Mouse (Mus musculus): ENCODE results near the gene Ncoa1.
"Not testable (repeated sequence)": the region's sequence is repeated elsewhere in the genome, so short reads cannot be mapped to it uniquely, and the experiment has no call there.

The Ncoa1 gene

GRCm38 (mm10) chr12:4299300-4299699 lies 177.7 kb downstream of the Ncoa1 start:
- DNase-seq, result no peak

DNA sequence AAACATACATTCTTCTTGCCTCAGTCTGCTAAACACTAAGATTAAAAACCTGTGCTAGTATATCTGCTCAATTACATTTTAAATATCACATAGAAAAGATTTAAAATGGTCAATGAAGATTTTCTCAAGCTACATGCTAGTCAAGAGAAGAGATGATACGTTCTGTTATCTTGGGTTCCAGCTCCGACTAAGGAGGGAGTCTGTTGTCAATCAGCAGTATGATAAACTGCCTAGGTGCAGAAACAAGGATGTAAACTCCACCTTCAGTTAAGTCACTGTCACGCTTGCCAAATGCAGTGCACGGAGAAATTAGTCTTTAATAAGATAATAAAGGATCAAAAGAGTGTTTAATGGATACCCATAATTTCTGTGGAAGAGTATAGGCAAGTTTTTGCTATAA lies 178.4 kb downstream of the Ncoa1 start:
- DNase-seq, result no peak

- no peak for DNase-seq
Measured at GRCm38 (mm10) chr12:4295881-4296280, 181.1 kb downstream of the Ncoa1 start.

DNA sequence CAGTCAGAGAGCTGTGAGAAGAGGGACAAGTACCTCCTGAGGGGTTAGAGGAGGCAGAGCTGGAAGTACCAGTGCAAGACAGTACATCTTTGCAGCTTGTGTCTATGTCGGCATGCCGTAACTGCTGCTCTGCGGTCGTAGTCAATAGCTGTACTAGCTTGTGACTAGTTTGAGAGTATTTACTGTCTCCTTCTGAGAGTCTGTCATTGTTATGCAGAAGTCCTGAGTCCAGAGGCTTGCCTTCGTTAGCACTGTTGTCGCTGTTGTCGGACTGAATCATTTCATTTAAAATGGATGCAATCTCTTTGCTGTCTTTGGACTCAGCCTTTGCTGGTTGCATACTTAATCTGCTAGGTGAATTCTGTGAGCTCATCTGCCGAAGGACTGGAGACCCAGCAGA lies 181.7 kb downstream of the Ncoa1 start:
- no peak for DNase-seq

GRCm38 (mm10) chr12:4293813-4294212 lies 183.2 kb downstream of the Ncoa1 start:
- no peak for DNase-seq

DNA sequence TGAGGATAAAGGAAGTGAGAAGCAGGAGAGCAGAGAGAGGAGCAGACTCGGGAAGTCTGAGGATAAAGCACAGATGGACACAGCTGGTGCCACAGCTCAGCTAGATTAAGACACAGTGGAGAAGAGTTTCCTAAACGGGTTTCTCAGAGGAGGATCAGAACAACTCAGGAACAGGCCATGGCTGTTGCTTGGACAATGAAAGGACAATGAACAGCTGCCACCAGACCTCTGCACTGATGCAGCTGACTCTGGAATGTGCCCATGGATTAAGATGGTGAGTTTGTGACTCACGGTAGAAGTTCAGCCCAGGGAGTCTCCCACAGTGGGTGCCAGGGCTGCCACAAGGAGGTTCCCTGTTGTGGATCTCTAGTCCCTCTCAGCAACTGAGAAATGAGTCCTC lies 191.8 kb downstream of the Ncoa1 start:
- no peak for DNase-seq

GRCm38 (mm10) chr12:4279878-4280277 lies 197.1 kb downstream of the Ncoa1 start:
- no peak for DNase-seq

- DNase-seq, result no peak
Measured at GRCm38 (mm10) chr12:4278978-4279755, 197.8 kb downstream of the Ncoa1 start.

DNA sequence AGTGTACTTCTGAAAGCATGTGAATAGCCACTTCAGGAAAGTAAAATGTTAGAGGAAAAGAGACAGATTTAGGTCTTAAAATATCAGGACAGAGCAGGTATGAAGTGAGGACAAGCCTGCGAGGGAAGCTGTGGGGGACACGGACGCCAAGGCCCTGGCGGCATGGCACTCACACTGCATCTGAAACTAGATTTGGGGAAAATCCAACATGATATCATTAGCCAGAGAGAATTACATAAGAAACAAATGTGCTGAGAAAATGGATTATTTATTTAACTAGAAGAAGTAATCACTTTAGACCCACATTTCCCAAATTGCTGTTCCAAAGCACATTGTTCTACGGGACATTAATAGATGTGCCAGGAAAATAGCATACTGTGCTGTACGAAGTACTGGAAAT lies 205.9 kb downstream of the Ncoa1 start:
- DNase-seq, result no peak

- DNase-seq, result no peak
Measured at GRCm38 (mm10) chr12:4267765-4268164, 209.2 kb downstream of the Ncoa1 start.

DNA sequence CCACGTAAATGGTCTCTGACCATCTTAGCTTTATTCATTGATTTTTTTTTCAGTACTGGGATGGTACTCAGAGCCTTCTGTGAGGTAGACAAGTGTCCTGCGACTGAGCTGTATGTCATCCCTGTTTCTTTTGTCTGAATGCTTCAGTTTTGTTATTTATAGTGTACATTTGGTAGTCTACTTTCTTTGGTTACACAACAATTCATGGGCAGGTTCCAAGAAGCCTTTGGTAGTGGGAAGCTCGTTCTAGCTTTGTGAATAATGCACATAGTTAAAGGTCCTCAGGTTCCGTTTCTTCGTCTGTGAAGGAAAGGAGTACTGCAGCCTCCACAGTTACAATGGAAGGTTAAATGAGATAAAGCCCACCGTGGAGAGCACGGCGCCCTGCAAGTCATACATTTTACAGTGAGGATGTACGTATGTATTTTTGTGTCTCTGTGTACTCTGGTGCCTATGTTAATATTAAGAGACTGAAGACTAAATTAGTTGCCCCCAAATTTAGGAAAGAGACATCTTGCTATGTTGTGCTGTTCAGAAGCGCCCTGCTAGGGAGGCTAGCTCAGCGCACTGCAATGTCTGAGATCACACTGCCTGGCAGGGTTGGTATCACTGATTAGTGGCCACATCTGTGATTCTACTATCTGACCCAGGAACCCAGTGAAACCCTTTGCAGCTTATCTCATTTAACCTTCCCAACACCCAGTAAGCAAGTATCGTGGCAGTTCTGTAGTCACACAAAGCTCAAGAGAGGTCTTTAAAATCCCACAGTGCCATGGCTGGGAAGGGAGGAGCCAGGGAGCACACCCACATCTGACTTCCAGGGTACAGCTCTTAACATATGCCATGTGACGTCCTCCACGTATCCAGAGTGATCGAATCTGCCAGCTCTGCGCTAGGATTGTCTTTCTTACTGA lies 224.0 kb downstream of the Ncoa1 start:
- no peak for DNase-seq

- DNase-seq, result no peak
Measured at GRCm38 (mm10) chr12:4249786-4250185, 227.2 kb downstream of the Ncoa1 start.

GRCm38 (mm10) chr12:4245742-4246141 lies 231.2 kb downstream of the Ncoa1 start:
- DNase-seq, result no peak

GRCm38 (mm10) chr12:4243805-4244204 lies 233.2 kb downstream of the Ncoa1 start:
- no peak for DNase-seq

GRCm38 (mm10) chr12:4240281-4240680 lies 236.7 kb downstream of the Ncoa1 start:
- DNase-seq, result not testable (repeated sequence)

DNA sequence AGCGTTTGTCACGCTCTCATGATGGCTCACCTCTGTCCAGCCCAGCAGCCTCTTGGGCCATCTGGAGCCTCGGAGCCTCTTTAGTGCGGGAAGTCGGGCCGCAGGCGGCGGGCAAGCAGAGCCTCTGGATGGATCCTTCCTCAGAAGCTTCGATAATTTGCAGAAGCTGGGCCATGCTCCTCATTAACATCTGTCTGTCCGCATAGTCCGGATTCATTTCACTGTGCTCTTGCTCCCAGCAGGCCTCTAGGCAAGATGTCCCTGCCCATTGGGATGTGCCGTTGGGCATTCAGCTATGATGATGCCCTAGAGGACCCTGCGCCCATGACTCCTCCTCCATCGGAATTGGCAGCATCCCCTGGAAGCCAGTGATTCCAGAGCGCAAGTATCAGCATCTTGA lies 239.5 kb downstream of the Ncoa1 start:
- no peak for DNase-seq

GRCm38 (mm10) chr12:4233572-4234508 lies 243.1 kb downstream of the Ncoa1 start, which contains the start of the genes Ptrhd1 and Cenpo:
Gene Ptrhd1 (plus strand): TSS chr12:4234027.
Gene Cenpo (minus strand): TSS chr12:4234294.
- DNase-seq, result peak; percentile 89 to 94

DNA sequence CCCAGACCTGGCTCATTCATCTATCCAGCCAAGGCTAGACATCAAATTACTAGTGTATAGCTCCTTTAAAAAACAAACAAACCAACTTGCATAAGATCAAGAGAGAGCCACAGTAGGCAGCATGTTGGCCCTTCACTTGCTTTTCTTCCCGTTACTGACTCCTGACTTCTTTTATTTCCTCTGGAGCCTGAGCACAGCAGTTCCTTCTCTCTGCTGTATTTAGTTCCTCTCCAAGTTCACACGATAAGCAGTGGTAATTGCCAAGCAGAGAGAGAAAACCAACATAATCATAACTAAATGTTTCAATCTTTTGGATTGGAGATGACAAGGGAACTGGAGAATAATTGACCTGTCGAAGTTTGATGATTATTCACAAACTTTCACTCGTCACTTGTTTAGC lies 244.2 kb downstream of the Ncoa1 start:
- DNase-seq, result no peak

DNA sequence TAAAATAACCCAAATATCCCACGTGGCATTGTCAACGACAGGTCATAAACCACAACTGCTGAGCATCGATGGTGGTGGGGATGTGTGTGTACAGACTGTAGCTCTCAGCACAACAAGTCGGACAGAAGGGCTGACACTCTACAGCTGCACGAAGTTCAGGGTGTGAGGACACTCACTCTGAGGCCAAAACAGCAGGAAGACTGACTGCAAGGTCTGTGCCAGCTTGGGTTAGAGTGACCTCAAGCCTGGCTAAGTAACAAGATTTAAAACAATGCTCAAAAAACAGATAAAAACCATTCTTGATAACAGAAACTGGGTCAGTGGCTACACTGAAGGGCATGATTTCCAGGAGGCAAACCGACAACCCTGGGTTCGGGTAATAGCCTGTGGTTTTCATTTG lies 246.8 kb downstream of the Ncoa1 start:
- DNase-seq, result no peak

GRCm38 (mm10) chr12:4212908-4213307 lies 264.1 kb downstream of the Ncoa1 start:
- no peak for DNase-seq

- DNase-seq, result no peak
Measured at GRCm38 (mm10) chr12:4211174-4211573, 265.8 kb downstream of the Ncoa1 start.

DNA sequence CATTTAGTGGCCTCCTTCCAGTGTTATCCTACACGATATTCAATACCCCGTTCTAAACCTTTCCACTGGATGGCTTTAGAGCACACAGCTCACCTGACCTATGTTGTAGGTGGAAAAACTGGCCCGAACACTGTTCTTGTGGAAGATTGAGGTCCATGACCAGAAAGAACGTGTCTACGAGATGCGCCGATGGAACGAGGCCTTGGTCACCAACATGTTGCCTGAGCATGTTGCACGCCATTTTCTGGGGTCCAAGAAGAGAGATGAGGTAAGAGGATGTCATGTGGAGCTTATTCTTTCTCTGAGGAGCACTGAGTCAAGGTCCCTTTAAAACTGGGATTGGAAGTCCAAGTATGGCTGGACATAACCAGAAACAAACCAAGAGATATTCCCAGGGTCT lies 267.8 kb downstream of the Ncoa1 start:
- no peak for DNase-seq

Measured in thymus, adult 18-20 months (tissue).